Mouse (Mus musculus): Measurements from ENCODE around the gene Mark1.

Gene Mark1

GRCm38 (mm10) chr1:184961853-184962252, 37.5 kb downstream of the Mark1 start:
- no peak for DNase-seq (ENCODE audit: low spot score)

- no peak for DNase-seq (ENCODE audit: low spot score)
Measured at GRCm38 (mm10) chr1:184958818-184959217, 40.6 kb downstream of the Mark1 start.

- no peak for DNase-seq (ENCODE audit: low spot score)
Measured at GRCm38 (mm10) chr1:184958388-184958787, 41.0 kb downstream of the Mark1 start.

GRCm38 (mm10) chr1:184951758-184952157, 47.6 kb downstream of the Mark1 start:
- no peak for DNase-seq (ENCODE audit: low spot score)

GRCm38 (mm10) chr1:184951057-184951456, 48.3 kb downstream of the Mark1 start:
- DNase-seq (ENCODE audit: low spot score), result no peak

- no peak for DNase-seq (ENCODE audit: low spot score)
Measured at GRCm38 (mm10) chr1:184938106-184938505, 61.3 kb downstream of the Mark1 start.

GRCm38 (mm10) chr1:184935980-184936379, 63.4 kb downstream of the Mark1 start:
- no peak for DNase-seq (ENCODE audit: low spot score)

GRCm38 (mm10) chr1:184935490-184935889, 63.9 kb downstream of the Mark1 start:
- DNase-seq (ENCODE audit: low spot score), result no peak

GRCm38 (mm10) chr1:184931097-184931496, 68.3 kb downstream of the Mark1 start:
- no peak for DNase-seq (ENCODE audit: low spot score)

GRCm38 (mm10) chr1:184928382-184928781, 71.0 kb downstream of the Mark1 start:
- DNase-seq (ENCODE audit: low spot score), result no peak

- DNase-seq (ENCODE audit: low spot score), result no peak
Measured at GRCm38 (mm10) chr1:184927911-184928310, 71.5 kb downstream of the Mark1 start.

GRCm38 (mm10) chr1:184922824-184923223, 76.5 kb downstream of the Mark1 start:
- no peak for DNase-seq (ENCODE audit: low spot score)

- no peak for DNase-seq (ENCODE audit: low spot score)
Measured at GRCm38 (mm10) chr1:184920057-184920456, 79.3 kb downstream of the Mark1 start.

- DNase-seq (ENCODE audit: low spot score), result no peak
Measured at GRCm38 (mm10) chr1:184918227-184918888, 81.0 kb downstream of the Mark1 start.

GRCm38 (mm10) chr1:184912336-184912735, 87.0 kb downstream of the Mark1 start:
- DNase-seq (ENCODE audit: low spot score), result no peak

- no peak for DNase-seq (ENCODE audit: low spot score)
Measured at GRCm38 (mm10) chr1:184911861-184912260, 87.5 kb downstream of the Mark1 start.

- DNase-seq (ENCODE audit: low spot score), result no peak
Measured at GRCm38 (mm10) chr1:184908558-184908957, 90.8 kb downstream of the Mark1 start.

- no peak for DNase-seq (ENCODE audit: low spot score)
Measured at GRCm38 (mm10) chr1:184905904-184906745, 93.2 kb downstream of the Mark1 start.

- DNase-seq (ENCODE audit: low spot score), result no peak
Measured at GRCm38 (mm10) chr1:184905371-184905770, 94.0 kb downstream of the Mark1 start.

GRCm38 (mm10) chr1:184903697-184904096, 95.7 kb downstream of the Mark1 start:
- DNase-seq (ENCODE audit: low spot score), result no peak

- no peak for DNase-seq (ENCODE audit: low spot score)
Measured at GRCm38 (mm10) chr1:184902886-184903285, 96.5 kb downstream of the Mark1 start.

GRCm38 (mm10) chr1:184897350-184897749, 102.0 kb downstream of the Mark1 start:
- DNase-seq (ENCODE audit: low spot score), result no peak

GRCm38 (mm10) chr1:184891998-184892397, 107.4 kb downstream of the Mark1 start:
- no peak for DNase-seq (ENCODE audit: low spot score)

Measured in ovary, adult 18-20 months (tissue).